Comparison of ENCODE assay signal across 8 mouse cellular contexts in the genomic region with DNA sequence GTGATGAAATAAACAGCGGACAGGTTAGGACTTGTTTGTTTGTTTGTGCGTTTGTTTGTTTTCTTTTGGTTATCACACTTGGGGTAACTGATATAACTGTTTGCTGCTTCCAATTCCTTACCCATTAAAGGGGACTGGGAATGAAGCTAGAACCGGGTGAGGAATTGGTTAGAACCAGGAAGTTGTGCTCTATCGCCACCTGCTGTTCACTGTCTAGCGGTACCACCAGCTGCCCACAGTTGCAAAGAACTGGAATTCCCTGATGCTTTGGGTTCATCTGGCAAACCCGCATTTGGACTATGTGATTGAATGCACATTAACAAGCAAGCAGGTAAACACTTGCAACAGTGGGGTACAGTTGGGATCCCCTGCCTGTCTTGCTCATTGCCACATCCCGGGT. TPM values are rescaled to one million over a fixed set of nuclear protein-coding genes. Genes with fewer than 3 reads are reported as not detected.
DNase-seq lines count a peak whose midpoint lies in the region; ATAC-seq and TF ChIP-seq lines count a peak whose summit lies in the region.

No protein-coding gene starts in this region.

- H3K27ac ChIP-seq in hindbrain, embryonic 11.5 days (ENCODE audit: low read depth, low read length), result no peak overlapping the region
- no peak overlapping the region for H3K27ac ChIP-seq in hindbrain, embryonic 13.5 days
- no peak overlapping the region for H3K27ac ChIP-seq in MEL (ENCODE audit: control insufficient read depth, low read depth, low read length)
- H3K27ac ChIP-seq in lung, postnatal 0 days (ENCODE audit: low read length), result no peak overlapping the region

- intact Hi-C loops in gastrocnemius, postnatal 14 days (cut with DNase I; ENCODE audit: low total_unique reads), result loop anchor here (5.0 kb wide), 1 partner anchor 71 kb away; no protein-coding TSS in a partner anchor

- WGBS in hindbrain, embryonic 11.5 days, result 27% methylated on average over 7 of the region's 7 CpGs
- WGBS in hindbrain, embryonic 13.5 days, result 18% methylated on average over 7 of the region's 7 CpGs
- WGBS in lung, postnatal 0 days, result 21% methylated on average over 7 of the region's 7 CpGs

- H3K27me3 ChIP-seq in hindbrain, embryonic 11.5 days (ENCODE audit: control insufficient read depth, insufficient read depth, low read length), result no peaks in the 10 kb centered on the region
- H3K27me3 ChIP-seq in hindbrain, embryonic 13.5 days, result no peaks in the 10 kb centered on the region
- H3K27me3 ChIP-seq in MEL (ENCODE audit: control insufficient read depth in 1 of 2, insufficient read depth in 2 of 2, low read length in 2 of 2), result no peaks in the 10 kb centered on the region
- H3K27me3 ChIP-seq in lung, postnatal 0 days (replicated peaks; ENCODE audit: insufficient read depth, low read length), result no peaks in the 10 kb centered on the region

- peak; percentile 85 for DNase-seq in hindbrain, embryonic 11.5 days (ENCODE audit: low spot score)
- DNase-seq in MEL (ENCODE audit: low read depth, low spot score), result peak; percentile 72
- peak; percentile 84 to 89 for DNase-seq in cerebellum, postnatal 14 days
- peak; percentile 49 for DNase-seq in gastrocnemius, postnatal 14 days
- peak; percentile 54 to 85 for DNase-seq in kidney, postnatal 36 days
- peak; percentile 78 for DNase-seq in lung, postnatal 0 days (ENCODE audit: low spot score)
- DNase-seq in spleen, postnatal 10 days (ENCODE audit: low spot score in 2 of 2), result peak; percentile 34 to 74

- TF ChIP-seq CTCF in MEL (IDR thresholded peaks at IDR 0.05 in 2 of 3, conservative IDR thresholded peaks at IDR 0.05 in 1 of 3; ENCODE audit: control insufficient read depth in 1 of 3, insufficient read depth in 1 of 3, low read depth in 2 of 3, low read length in 3 of 3, poor library complexity in 1 of 3, severe bottlenecking in 1 of 3), result peak; percentile 79 to 87 (median 82)
- peak; percentile 88 for TF ChIP-seq CTCF in lung, postnatal 0 days (IDR thresholded peaks at IDR 0.05)

- H3K9ac ChIP-seq in hindbrain, embryonic 11.5 days (ENCODE audit: low read depth, low read length), result no peak overlapping the region
- H3K9ac ChIP-seq in hindbrain, embryonic 13.5 days, result no peak overlapping the region
- no peak overlapping the region for H3K9ac ChIP-seq in MEL (ENCODE audit: control insufficient read depth, low read depth, low read length, poor library complexity, severe bottlenecking)
- H3K9ac ChIP-seq in lung, postnatal 0 days (replicated peaks; ENCODE audit: low read depth), result no peak overlapping the region

- no peak for TF ChIP-seq POLR2A in MEL (IDR thresholded peaks at IDR 0.05; ENCODE audit: control insufficient read depth in 1 of 2, insufficient read depth in 1 of 2, low read depth in 1 of 2, low read length in 2 of 2, poor library complexity in 1 of 2)

- no peak for ATAC-seq in hindbrain, embryonic 11.5 days (ENCODE audit: low FRiP score)
- ATAC-seq in hindbrain, embryonic 13.5 days (ENCODE audit: low FRiP score), result no peak
- ATAC-seq in lung, postnatal 0 days, result no peak

- TF ChIP-seq RAD21 in MEL (IDR thresholded peaks at IDR 0.05; ENCODE audit: low read depth, low read length), result peak; percentile 55

- no peak overlapping the region for H3K4me2 ChIP-seq in hindbrain, embryonic 11.5 days (replicated peaks; ENCODE audit: low read depth, low read length)
- no peak overlapping the region for H3K4me2 ChIP-seq in hindbrain, embryonic 13.5 days
- H3K4me2 ChIP-seq in lung, postnatal 0 days (replicated peaks; ENCODE audit: low read depth, low read length), result no peak overlapping the region

- no peaks in the 10 kb centered on the region for H3K4me1 ChIP-seq in hindbrain, embryonic 11.5 days (replicated peaks; ENCODE audit: control insufficient read depth, insufficient read depth, low read length)
- no peaks in the 10 kb centered on the region for H3K4me1 ChIP-seq in hindbrain, embryonic 13.5 days (replicated peaks)
- H3K4me1 ChIP-seq in MEL (ENCODE audit: control insufficient read depth in 1 of 2, insufficient read depth in 2 of 2, low read length in 2 of 2), result no peaks in the 10 kb centered on the region; a peak in 1 of 4 replicates
- H3K4me1 ChIP-seq in lung, postnatal 0 days (ENCODE audit: insufficient read depth, low read depth, low read length), result no peaks in the 10 kb centered on the region

- no peaks in the 10 kb centered on the region for H3K9me3 ChIP-seq in hindbrain, embryonic 11.5 days (ENCODE audit: control insufficient read depth, low read length)
- peaks cover 12% of the 10 kb centered on the region for H3K9me3 ChIP-seq in hindbrain, embryonic 13.5 days
- H3K9me3 ChIP-seq in MEL (replicated peaks; ENCODE audit: insufficient read depth, low read length), result no peaks in the 10 kb centered on the region
- H3K9me3 ChIP-seq in lung, postnatal 0 days (ENCODE audit: low read length), result no peaks in the 10 kb centered on the region

- no peaks in the 10 kb centered on the region for H3K79me2 ChIP-seq in MEL (ENCODE audit: control insufficient read depth, insufficient read depth, low read length, poor library complexity)

- H3K36me3 ChIP-seq in hindbrain, embryonic 11.5 days (ENCODE audit: control insufficient read depth, insufficient read depth, low read length), result no peaks in the 10 kb centered on the region
- no peaks in the 10 kb centered on the region for H3K36me3 ChIP-seq in hindbrain, embryonic 13.5 days
- H3K36me3 ChIP-seq in MEL (ENCODE audit: control insufficient read depth in 1 of 2, insufficient read depth in 2 of 2, low read length in 2 of 2), result no peaks in the 10 kb centered on the region
- H3K36me3 ChIP-seq in lung, postnatal 0 days (ENCODE audit: insufficient read depth, low read length), result no peaks in the 10 kb centered on the region

- no peak overlapping the region for H3K4me3 ChIP-seq in hindbrain, embryonic 11.5 days (ENCODE audit: low read depth, low read length)
- H3K4me3 ChIP-seq in hindbrain, embryonic 13.5 days, result no peak overlapping the region
- no peak overlapping the region for H3K4me3 ChIP-seq in MEL (ENCODE audit: control insufficient read depth in 1 of 2, insufficient read depth in 1 of 2, low read depth in 2 of 2, low read length in 2 of 2)
- no peak overlapping the region for H3K4me3 ChIP-seq in lung, postnatal 0 days (ENCODE audit: low read depth, low read length)

- no peak for TF ChIP-seq EP300 in MEL (IDR thresholded peaks at IDR 0.05; ENCODE audit: low read depth in 1 of 2, low read length in 2 of 2)
- TF ChIP-seq EP300 in lung, postnatal 0 days (IDR thresholded peaks at IDR 0.05), result no peak

TF ChIP-seq in MEL, 35 proteins besides CTCF, POLR2A, EP300 and RAD21 (continues in another document):
- TF ChIP-seq HCFC1 (IDR thresholded peaks at IDR 0.05; ENCODE audit: low read depth, low read length), result no peak
- TF ChIP-seq ZC3H11A (IDR thresholded peaks at IDR 0.05; ENCODE audit: low read depth, low read length), result peak; percentile 34
- TF ChIP-seq SIN3A (IDR thresholded peaks at IDR 0.05; ENCODE audit: low read length), result no peak
- peak; percentile 86 for TF ChIP-seq ELF1 (IDR thresholded peaks at IDR 0.05; ENCODE audit: low read depth, low read length)
- peak; percentile 73 for TF ChIP-seq SMC3 (IDR thresholded peaks at IDR 0.05; ENCODE audit: low read depth, low read length)

RNA-seq across cellular contexts. Expression of a gene that starts 6.8 kb away (rescaled TPM):
- not detected in 2 replicates for polyA plus RNA-seq in hindbrain, embryonic 11.5 days (2014; fragmentation: Nextera tagmentation; extraction: Ambion mirVana)
- not detected in 2 replicates for polyA plus RNA-seq in hindbrain, embryonic 13.5 days (2015; fragmentation: Nextera tagmentation; extraction: Ambion mirVana)
- not detected in 2 replicates for total RNA-seq in MEL (2012; rRNA removed)
- polyA plus RNA-seq in MEL (2012; ENCODE audit: insufficient read depth in 1 of 2, insufficient read length in 2 of 2, low read depth in 1 of 2, low replicate concordance in 2 of 2, missing spikeins in 1 of 2), result not detected
- not detected for total RNA-seq in gastrocnemius, postnatal 14 days (2021)
- polyA plus RNA-seq in lung, postnatal 0 days (2015; fragmentation: Nextera tagmentation; extraction: Ambion mirVana), result 0.23 TPM in 2 replicates

RNA-seq across cellular contexts. Expression of a gene that starts 11.5 kb away (rescaled TPM):
- polyA plus RNA-seq in hindbrain, embryonic 11.5 days (2014; fragmentation: Nextera tagmentation; extraction: Ambion mirVana), result 40.8 and 41.7 TPM in 2 replicates
- 35.5 and 42.2 TPM in 2 replicates for polyA plus RNA-seq in hindbrain, embryonic 13.5 days (2015; fragmentation: Nextera tagmentation; extraction: Ambion mirVana)
- 76.1 and 87.6 TPM in 2 replicates for total RNA-seq in MEL (2012; rRNA removed)
- polyA plus RNA-seq in MEL (2012; ENCODE audit: insufficient read depth in 1 of 2, insufficient read length in 2 of 2, low read depth in 1 of 2, low replicate concordance in 2 of 2, missing spikeins in 1 of 2), result 10 to 100 TPM in 1 of 2 experiments, not detected in 1; 81.3 TPM
- total RNA-seq in gastrocnemius, postnatal 14 days (2021), result 1 to 10 TPM; 9.2 to 9.5 TPM
- polyA plus RNA-seq in lung, postnatal 0 days (2015; fragmentation: Nextera tagmentation; extraction: Ambion mirVana), result 20.0 and 20.9 TPM in 2 replicates

RNA-seq across cellular contexts. Expression of a gene that starts 28.8 kb away (rescaled TPM):
- polyA plus RNA-seq in hindbrain, embryonic 11.5 days (2014; fragmentation: Nextera tagmentation; extraction: Ambion mirVana), result 1,430 and 1,488 TPM in 2 replicates
- polyA plus RNA-seq in hindbrain, embryonic 13.5 days (2015; fragmentation: Nextera tagmentation; extraction: Ambion mirVana), result 905 and 920 TPM in 2 replicates
- 1,584 and 1,827 TPM in 2 replicates for total RNA-seq in MEL (2012; rRNA removed)
- polyA plus RNA-seq in MEL (2012; ENCODE audit: insufficient read depth in 1 of 2, insufficient read length in 2 of 2, low read depth in 1 of 2, low replicate concordance in 2 of 2, missing spikeins in 1 of 2), result 1,000 to 10,000 TPM in 1 of 2 experiments, 100 to 1,000 TPM in 1; 726 to 4,532 TPM
- total RNA-seq in gastrocnemius, postnatal 14 days (2021), result 100 to 1,000 TPM; 554 to 604 TPM
- polyA plus RNA-seq in lung, postnatal 0 days (2015; fragmentation: Nextera tagmentation; extraction: Ambion mirVana), result 616 and 675 TPM in 2 replicates

RNA-seq across cellular contexts. Expression of a gene that starts 29.0 kb away (rescaled TPM):
- polyA plus RNA-seq in hindbrain, embryonic 11.5 days (2014; fragmentation: Nextera tagmentation; extraction: Ambion mirVana), result 4.3 and 7.2 TPM in 2 replicates
- polyA plus RNA-seq in hindbrain, embryonic 13.5 days (2015; fragmentation: Nextera tagmentation; extraction: Ambion mirVana), result 8.9 and 9.5 TPM in 2 replicates
- total RNA-seq in MEL (2012; rRNA removed), result not detected in 2 replicates
- polyA plus RNA-seq in MEL (2012; ENCODE audit: insufficient read depth in 1 of 2, insufficient read length in 2 of 2, low read depth in 1 of 2, low replicate concordance in 2 of 2, missing spikeins in 1 of 2), result not detected
- total RNA-seq in gastrocnemius, postnatal 14 days (2021), result 1 to 10 TPM in 1 of 2 experiments, under 1 TPM in 1; 0.91 to 1.9 TPM
- polyA plus RNA-seq in lung, postnatal 0 days (2015; fragmentation: Nextera tagmentation; extraction: Ambion mirVana), result 8.0 and 9.3 TPM in 2 replicates

RNA-seq across cellular contexts. Expression of a gene that starts 50.8 kb away (rescaled TPM):
- polyA plus RNA-seq in hindbrain, embryonic 11.5 days (2014; fragmentation: Nextera tagmentation; extraction: Ambion mirVana), result 0.36 TPM in 1 of 2 replicates, not detected in the other
- polyA plus RNA-seq in hindbrain, embryonic 13.5 days (2015; fragmentation: Nextera tagmentation; extraction: Ambion mirVana), result not detected in 2 replicates
- not detected in 2 replicates for total RNA-seq in MEL (2012; rRNA removed)
- polyA plus RNA-seq in MEL (2012; ENCODE audit: insufficient read depth in 1 of 2, insufficient read length in 2 of 2, low read depth in 1 of 2, low replicate concordance in 2 of 2, missing spikeins in 1 of 2), result not detected
- under 1 TPM; 0.16 to 0.27 TPM for total RNA-seq in gastrocnemius, postnatal 14 days (2021)
- polyA plus RNA-seq in lung, postnatal 0 days (2015; fragmentation: Nextera tagmentation; extraction: Ambion mirVana), result not detected in 2 replicates
